Mouse (Mus musculus) liver, embryonic 14.5 days (tissue): ENCODE data around the gene Vps35l. TPM values are rescaled to one million over a fixed set of nuclear protein-coding genes. Genes with fewer than 3 reads are reported as not detected.

Source experiments
- ATAC-seq: fragments of 200-750 bp; cut with Nextera tagmentation; 2 replicates; pipeline ENCODE4 v1.8.0; 2017; ENCODE audit warnings: moderate number of reproducible peaks, mild to moderate bottlenecking, moderate library complexity; ENCODE audit not compliant: insufficient read depth
- DNase-seq, 3 experiments: peaks; one replicate each; pipeline ENCODE4 v3.0.0-alpha.2; 2012 to 2013; ENCODE audit warnings: low read depth in 3 of 3, low spot score in 3 of 3
- H3K27ac ChIP-seq: fragments of 300-500 bp; sonication (generic); 2 replicates; pipeline ENCODE4 v1.5.1; 2014; ENCODE audit warnings: moderate library complexity, mild to moderate bottlenecking, control low read depth, inconsistent platforms
- H3K27me3 ChIP-seq: fragments of 300-500 bp; sonication (generic); 2 replicates; pipeline ENCODE4 v1.6.1; 2014; ENCODE audit warnings: mild to moderate bottlenecking, low read length, moderate library complexity; ENCODE audit not compliant: control insufficient read depth, insufficient read depth
- H3K36me3 ChIP-seq: fragments of 300-500 bp; sonication (generic); replicated peaks from 2 replicates; pipeline ENCODE4 v1.6.1; 2014; ENCODE audit warnings: low read depth; ENCODE audit not compliant: control insufficient read depth, insufficient read depth
- H3K4me1 ChIP-seq, 2 experiments: fragments of 200-500 bp in 1 of 2; fragments of 300-500 bp in 1 of 2; sonication (generic) in 1 of 2; replicated peaks; 2 replicates each; pipeline ENCODE4 v1.6.1; 2012 to 2014; ENCODE audit warnings: antibody characterized with exemption in 1 of 2, inconsistent platforms in 1 of 2, low read length in 1 of 2; ENCODE audit not compliant: control insufficient read depth in 2 of 2, insufficient read depth in 2 of 2
- H3K4me2 ChIP-seq: fragments of 300-500 bp; sonication (generic); 2 replicates; pipeline ENCODE4 v1.6.1; 2014; ENCODE audit warnings: low read depth, mild to moderate bottlenecking, control low read depth, moderate library complexity
- H3K4me3 ChIP-seq, 2 experiments: fragments of 200-500 bp in 1 of 2; fragments of 300-500 bp in 1 of 2; sonication (generic) in 1 of 2; 2 replicates each; pipeline ENCODE4 v1.5.1; 2012 to 2014; ENCODE audit warnings: low read depth in 2 of 2, low read length in 2 of 2, mild to moderate bottlenecking in 2 of 2, control low read depth in 1 of 2, inconsistent platforms in 1 of 2, moderate library complexity in 1 of 2; ENCODE audit not compliant: insufficient read depth in 1 of 2
- H3K9ac ChIP-seq: fragments of 300-500 bp; sonication (generic); replicated peaks from 2 replicates; pipeline ENCODE4 v1.6.1; 2014; ENCODE audit warnings: mild to moderate bottlenecking, control low read depth, moderate library complexity
- H3K9me3 ChIP-seq: fragments of 300-500 bp; sonication (generic); 2 replicates; pipeline ENCODE4 v1.6.1; 2016; ENCODE audit warnings: low read length, mixed read lengths; ENCODE audit not compliant: control insufficient read depth
- CTCF ChIP-seq: IDR thresholded peaks from 2 replicates; pipeline ENCODE4 v1.5.1; 2016; ENCODE audit warnings: antibody characterized with exemption, low read depth, control low read depth
- EP300 ChIP-seq: IDR thresholded peaks from 2 replicates; pipeline ENCODE4 v1.6.1; 2016; ENCODE audit warnings: antibody characterized with exemption, low read depth
- WGBS: fragments of 180-500 bp; shearing (Covaris S2); extraction: QIAGEN DNeasy Blood & Tissue Kit; methylation state at CpG from one replicate; pipeline ENCODE4 v1.1.7; 2014; ENCODE audit not compliant: insufficient replicate concordance; 5-methylcytosine and 5-hydroxymethylcytosine counted together
- polyA plus RNA-seq, 2 experiments: library from polyadenylated mRNA; depleted of rRNA in 1 of 2; stranded (reverse) in 1 of 2; unstranded in 1 of 2; fragments of >200 nt; fragmentation: Nextera tagmentation in 1 of 2; extraction: Ambion mirVana in 1 of 2; gene quantifications; 2 replicates each; pipeline versions ENCODE4 v1.2.1 to v1.2.3; 2012 to 2014

The Vps35l gene
- polyA plus RNA-seq, 2 experiments, result 26.1 to 33.2 TPM

GRCm38 (mm10) chr7:118879466-118880029, 139.5 kb downstream of the Vps35l start:
- Histone ChIP-seq H3K36me3 (no peaks in the 10 kb centered on the region), H3K4me1 (no peaks in the 10 kb centered on the region), H3K9ac (no peak overlapping the region), H3K9me3 (no peaks in the 10 kb centered on the region), H3K4me2 (no peak overlapping the region), H3K27ac (no peak overlapping the region), H3K27me3 (no peaks in the 10 kb centered on the region), H3K4me3 (no peak overlapping the region)
- WGBS, result 69% methylated on average over 3 of the region's 3 CpGs
- 0 out of 2 replicates have a peak, but pooled peaks have one; percentile 12 for TF ChIP-seq CTCF
- no peak for TF ChIP-seq EP300
- no peak for ATAC-seq
- no peak for DNase-seq

GRCm38 (mm10) chr7:118883957-118884356, 143.9 kb downstream of the Vps35l start:
- TF ChIP-seq CTCF, result no peak
- TF ChIP-seq EP300, result no peak
- Histone ChIP-seq H3K27ac (no peak overlapping the region), H3K4me1 (no peaks in the 10 kb centered on the region), H3K27me3 (no peaks in the 10 kb centered on the region), H3K4me2 (no peak overlapping the region), H3K4me3 (no peak overlapping the region), H3K36me3 (no peaks in the 10 kb centered on the region), H3K9ac (no peak overlapping the region), H3K9me3 (no peaks in the 10 kb centered on the region)
- DNase-seq, result no peak
- WGBS, result 51% methylated on average over 4 of the region's 4 CpGs
- no peak for ATAC-seq

- H3K9ac ChIP-seq, result no peak overlapping the region
- H3K9me3 ChIP-seq, result no peaks in the 10 kb centered on the region
- WGBS, result 55% methylated on average over 4 of the region's 4 CpGs
- no peaks in the 10 kb centered on the region for H3K4me1 ChIP-seq
- H3K27ac ChIP-seq, result no peak overlapping the region
- no peak overlapping the region for H3K4me2 ChIP-seq
- H3K36me3 ChIP-seq, result no peaks in the 10 kb centered on the region
- DNase-seq (no peak), ATAC-seq (no peak)
- TF ChIP-seq EP300, result no peak
- TF ChIP-seq CTCF, result no peak
- H3K27me3 ChIP-seq, result no peaks in the 10 kb centered on the region
- H3K4me3 ChIP-seq, result no peak overlapping the region
These were observed 144.9 kb downstream of the Vps35l start for GRCm38 (mm10) chr7:118884969-118885368.

GRCm38 (mm10) chr7:118887303-118888055, 147.5 kb downstream of the Vps35l start:
- Histone ChIP-seq H3K4me1 (no peaks in the 10 kb centered on the region), H3K27ac (no peak overlapping the region), H3K4me3 (no peak overlapping the region), H3K36me3 (no peaks in the 10 kb centered on the region), H3K9me3 (no peaks in the 10 kb centered on the region), H3K27me3 (no peaks in the 10 kb centered on the region), H3K4me2 (no peak overlapping the region), H3K9ac (no peak overlapping the region)
- no peak for ATAC-seq
- DNase-seq, result no peak
- WGBS, result 59% methylated on average over 6 of the region's 6 CpGs
- TF ChIP-seq CTCF (no peak), EP300 (no peak)

GRCm38 (mm10) chr7:118889046-118889680, 149.1 kb downstream of the Vps35l start:
- Histone ChIP-seq H3K4me2 (no peak overlapping the region), H3K9me3 (no peaks in the 10 kb centered on the region), H3K27ac (no peak overlapping the region), H3K4me3 (no peak overlapping the region), H3K27me3 (no peaks in the 10 kb centered on the region), H3K36me3 (no peaks in the 10 kb centered on the region), H3K4me1 (no peaks in the 10 kb centered on the region), H3K9ac (no peak overlapping the region)
- DNase-seq (no peak), ATAC-seq (no peak)
- TF ChIP-seq CTCF (no peak), EP300 (no peak)
- WGBS, result 40% methylated on average over 3 of the region's 3 CpGs

Other genes starting within 250 kb of the Vps35l start
- gene Itpripl2, start 248.3 kb upstream of the Vps35l start, polyA plus RNA-seq (2012; rRNA removed), result 1.2 and 1.5 TPM in 2 replicates
- 0.43 and 0.47 TPM in 2 replicates for gene Itpripl2, start 248.3 kb upstream of the Vps35l start, polyA plus RNA-seq (2014; fragmentation: Nextera tagmentation; extraction: Ambion mirVana)
- gene Coq7, start 206.9 kb upstream of the Vps35l start, polyA plus RNA-seq (2012; rRNA removed), result 17.6 and 34.1 TPM in 2 replicates
- gene Coq7, start 206.9 kb upstream of the Vps35l start, polyA plus RNA-seq (2014; fragmentation: Nextera tagmentation; extraction: Ambion mirVana), result 56.2 and 56.7 TPM in 2 replicates
- 0.11 and 0.14 TPM in 2 replicates for gene Tmc7, start 155.5 kb upstream of the Vps35l start, polyA plus RNA-seq (2012; rRNA removed)
- gene Tmc7, start 155.5 kb upstream of the Vps35l start, polyA plus RNA-seq (2014; fragmentation: Nextera tagmentation; extraction: Ambion mirVana), result 0.24 and 0.30 TPM in 2 replicates
- not detected in 2 replicates for gene Tmc5, start 142.9 kb upstream of the Vps35l start, polyA plus RNA-seq (2012; rRNA removed)
- not detected in 2 replicates for gene Tmc5, start 142.9 kb upstream of the Vps35l start, polyA plus RNA-seq (2014; fragmentation: Nextera tagmentation; extraction: Ambion mirVana)
- gene Gde1, start 34.4 kb upstream of the Vps35l start, polyA plus RNA-seq (2012; rRNA removed), result 25.1 and 27.5 TPM in 2 replicates
- 46.3 and 46.9 TPM in 2 replicates for gene Gde1, start 34.4 kb upstream of the Vps35l start, polyA plus RNA-seq (2014; fragmentation: Nextera tagmentation; extraction: Ambion mirVana)
- gene Ccp110, start 27.7 kb upstream of the Vps35l start, polyA plus RNA-seq (2012; rRNA removed), result 8.6 and 13.8 TPM in 2 replicates
- 4.2 and 5.2 TPM in 2 replicates for gene Ccp110, start 27.7 kb upstream of the Vps35l start, polyA plus RNA-seq (2014; fragmentation: Nextera tagmentation; extraction: Ambion mirVana)
- gene Iqck, start 115.5 kb downstream of the Vps35l start, polyA plus RNA-seq (2012; rRNA removed), result 0.21 and 0.40 TPM in 2 replicates
- 0.22 and 0.27 TPM in 2 replicates for gene Iqck, start 115.5 kb downstream of the Vps35l start, polyA plus RNA-seq (2014; fragmentation: Nextera tagmentation; extraction: Ambion mirVana)
- 8.0 and 11.0 TPM in 2 replicates for gene Knop1, start 116.0 kb downstream of the Vps35l start, polyA plus RNA-seq (2012; rRNA removed)
- gene Knop1, start 116.0 kb downstream of the Vps35l start, polyA plus RNA-seq (2014; fragmentation: Nextera tagmentation; extraction: Ambion mirVana), result 32.0 and 34.8 TPM in 2 replicates